Comparison of ENCODE assay signal across 8 mouse cellular contexts in the genomic region with DNA sequence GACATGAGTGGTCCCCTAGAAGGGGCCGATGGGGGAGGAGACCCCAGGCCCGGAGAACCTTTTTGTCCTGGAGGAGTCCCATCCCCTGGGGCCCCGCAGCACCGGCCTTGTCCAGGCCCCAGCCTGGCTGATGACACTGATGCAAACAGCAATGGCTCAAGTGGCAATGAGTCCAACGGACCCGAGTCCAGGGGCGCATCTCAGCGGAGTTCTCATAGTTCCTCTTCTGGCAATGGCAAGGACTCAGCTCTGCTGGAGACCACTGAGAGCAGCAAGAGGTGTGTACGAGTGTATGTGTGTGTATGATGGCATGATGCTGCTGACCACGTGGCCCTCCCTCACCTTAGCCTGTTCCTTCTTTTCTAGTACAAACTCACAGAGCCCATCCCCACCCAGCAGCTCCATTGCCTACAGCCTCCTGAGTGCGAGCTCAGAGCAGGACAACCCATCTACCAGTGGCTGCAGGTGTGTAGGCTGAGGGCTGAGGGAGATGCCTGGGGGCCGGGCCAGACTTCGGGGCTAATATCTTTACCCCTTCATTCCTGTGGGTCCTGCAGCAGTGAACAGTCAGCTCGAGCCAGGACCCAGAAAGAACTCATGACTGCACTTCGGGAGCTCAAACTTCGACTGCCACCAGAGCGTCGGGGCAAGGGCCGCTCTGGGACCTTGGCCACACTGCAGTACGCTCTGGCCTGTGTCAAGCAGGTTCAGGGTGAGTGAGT. TPM values are rescaled to one million over a fixed set of nuclear protein-coding genes. Genes with fewer than 3 reads are reported as not detected.
A peak's percentile ranks its signal among the peaks of the same experiment; 100 is the strongest.
DNase-seq lines count a peak whose midpoint lies in the region; ATAC-seq and TF ChIP-seq lines count a peak whose summit lies in the region.

No protein-coding gene starts in this region.

- H3K9ac ChIP-seq in kidney, postnatal 0 days (ENCODE audit: low read depth, low read length): 0 out of 2 replicates have a peak overlapping the region, but pooled peaks have one; percentile 31
- H3K9ac ChIP-seq in stomach, embryonic 14.5 days (replicated peaks; ENCODE audit: low read depth, low read length): no peak overlapping the region

- peaks cover 20% of the 10 kb centered on the region; the same call in 1 of the 2 replicates for H3K4me1 ChIP-seq in kidney, postnatal 0 days (replicated peaks; ENCODE audit: insufficient read depth, low read length)
- H3K4me1 ChIP-seq in forebrain, embryonic 10.5 days: peaks cover 53% of the 10 kb centered on the region
- H3K4me1 ChIP-seq in limb, embryonic 10.5 days: peaks cover 52% of the 10 kb centered on the region
- H3K4me1 ChIP-seq in stomach, embryonic 14.5 days (ENCODE audit: control insufficient read depth, insufficient read depth, low read length): peaks cover 29% of the 10 kb centered on the region

- peaks cover 54% of the 10 kb centered on the region for H3K36me3 ChIP-seq in kidney, postnatal 0 days (ENCODE audit: insufficient read depth, low read length)
- H3K36me3 ChIP-seq in forebrain, embryonic 10.5 days (replicated peaks): peaks cover 53% of the 10 kb centered on the region
- H3K36me3 ChIP-seq in limb, embryonic 10.5 days: peaks cover 53% of the 10 kb centered on the region
- H3K36me3 ChIP-seq in stomach, embryonic 14.5 days (ENCODE audit: control insufficient read depth, insufficient read depth, low read length): peaks cover 48% of the 10 kb centered on the region

- ATAC-seq in kidney, postnatal 0 days (replicated peaks; ENCODE audit: low FRiP score, low read depth): no peak
- ATAC-seq in stomach, embryonic 14.5 days (ENCODE audit: insufficient number of reproducible peaks, insufficient read depth, low FRiP score, low read depth): no peak

- H3K4me3 ChIP-seq in kidney, postnatal 0 days (replicated peaks; ENCODE audit: low read depth, low read length): peak overlapping the region; percentile 38; the same call in 1 of the 2 replicates
- H3K4me3 ChIP-seq in forebrain, embryonic 10.5 days: peak overlapping the region; percentile 65
- H3K4me3 ChIP-seq in limb, embryonic 10.5 days: peak overlapping the region; percentile 65
- H3K4me3 ChIP-seq in stomach, embryonic 14.5 days (ENCODE audit: low read depth, low read length): peak overlapping the region; percentile 52; the same call in 1 of the 2 replicates

- DNase-seq in kidney, postnatal 0 days (ENCODE audit: low spot score): no peak
- DNase-seq in kidney, postnatal 4 days: no peak
- DNase-seq in T-cell, adult 2 months (ENCODE audit: low spot score): peak; percentile 12
- DNase-seq in forebrain, embryonic 10.5 days (ENCODE audit: extremely low spot score, low spot score): no peak
- no peak for DNase-seq in limb, embryonic 10.5 days (ENCODE audit: low spot score)
- no peak for DNase-seq in c-Kit-positive CD71-positive TER-119-positive erythroid progenitor cells, embryonic 14.5 days (ENCODE audit: low spot score)
- no peak for DNase-seq in MN1 (ENCODE audit: low spot score)

- no peaks in the 10 kb centered on the region for H3K27me3 ChIP-seq in kidney, postnatal 0 days (ENCODE audit: insufficient read depth, low read length)
- no peaks in the 10 kb centered on the region for H3K27me3 ChIP-seq in forebrain, embryonic 10.5 days (ENCODE audit: poor library complexity, severe bottlenecking)
- no peaks in the 10 kb centered on the region for H3K27me3 ChIP-seq in limb, embryonic 10.5 days (ENCODE audit: low read depth, poor library complexity, severe bottlenecking)
- H3K27me3 ChIP-seq in stomach, embryonic 14.5 days (ENCODE audit: control insufficient read depth, insufficient read depth, low read length): no peaks in the 10 kb centered on the region

- WGBS in kidney, postnatal 0 days: 91% methylated on average over 20 of the region's 20 CpGs
- WGBS in forebrain, embryonic 10.5 days: 94% methylated on average over 20 of the region's 20 CpGs
- WGBS in limb, embryonic 10.5 days: 93% methylated on average over 20 of the region's 20 CpGs
- WGBS in stomach, embryonic 14.5 days: 90% methylated on average over 20 of the region's 20 CpGs

- H3K9me3 ChIP-seq in kidney, postnatal 0 days (replicated peaks; ENCODE audit: low read length): no peaks in the 10 kb centered on the region
- H3K9me3 ChIP-seq in forebrain, embryonic 10.5 days: no peaks in the 10 kb centered on the region
- no peaks in the 10 kb centered on the region for H3K9me3 ChIP-seq in limb, embryonic 10.5 days (replicated peaks)
- H3K9me3 ChIP-seq in stomach, embryonic 14.5 days (ENCODE audit: control insufficient read depth, low read depth, low read length): no peaks in the 10 kb centered on the region

- H3K27ac ChIP-seq in kidney, postnatal 0 days: no peak overlapping the region
- H3K27ac ChIP-seq in forebrain, embryonic 10.5 days: peak overlapping the region; percentile 86
- H3K27ac ChIP-seq in limb, embryonic 10.5 days: peak overlapping the region; percentile 86
- H3K27ac ChIP-seq in stomach, embryonic 14.5 days (ENCODE audit: low read length): no peak overlapping the region

- H3K4me2 ChIP-seq in kidney, postnatal 0 days (ENCODE audit: low read length): peak overlapping the region; percentile 59; the same call in 1 of the 2 replicates
- H3K4me2 ChIP-seq in stomach, embryonic 14.5 days (replicated peaks; ENCODE audit: low read depth, low read length): peak overlapping the region; percentile 83

- no peak for TF ChIP-seq CTCF in kidney, postnatal 0 days (IDR thresholded peaks at IDR 0.05; ENCODE audit: low read depth)

RNA-seq across cellular contexts. Expression of a gene that starts 5.8 kb away (rescaled TPM):
- polyA plus RNA-seq in kidney, postnatal 0 days (2015; fragmentation: Nextera tagmentation; extraction: Ambion mirVana): 7.4 and 9.9 TPM in 2 replicates
- polyA plus RNA-seq in forebrain, embryonic 10.5 days (2016; fragmentation: Nextera tagmentation; extraction: Ambion mirVana): 7.3 and 9.0 TPM in 2 replicates
- 10.3 and 10.8 TPM in 2 replicates for polyA plus RNA-seq in limb, embryonic 10.5 days (2016; fragmentation: Nextera tagmentation; extraction: Ambion mirVana)
- 10.5 and 15.1 TPM in 2 replicates for polyA plus RNA-seq in stomach, embryonic 14.5 days (2014; fragmentation: Nextera tagmentation; extraction: Ambion mirVana)

RNA-seq across cellular contexts. Expression of a gene that starts 12.5 kb away (rescaled TPM):
- 66.7 and 67.7 TPM in 2 replicates for polyA plus RNA-seq in kidney, postnatal 0 days (2015; fragmentation: Nextera tagmentation; extraction: Ambion mirVana)
- 51.3 and 57.6 TPM in 2 replicates for polyA plus RNA-seq in forebrain, embryonic 10.5 days (2016; fragmentation: Nextera tagmentation; extraction: Ambion mirVana)
- 51.1 and 72.1 TPM in 2 replicates for polyA plus RNA-seq in limb, embryonic 10.5 days (2016; fragmentation: Nextera tagmentation; extraction: Ambion mirVana)
- 104 and 107 TPM in 2 replicates for polyA plus RNA-seq in stomach, embryonic 14.5 days (2014; fragmentation: Nextera tagmentation; extraction: Ambion mirVana)

RNA-seq across cellular contexts. Expression of a gene that starts 19.4 kb away (rescaled TPM):
- polyA plus RNA-seq in kidney, postnatal 0 days (2015; fragmentation: Nextera tagmentation; extraction: Ambion mirVana): 0.42 and 0.50 TPM in 2 replicates
- 0.16 and 0.17 TPM in 2 replicates for polyA plus RNA-seq in forebrain, embryonic 10.5 days (2016; fragmentation: Nextera tagmentation; extraction: Ambion mirVana)
- 0.53 and 0.90 TPM in 2 replicates for polyA plus RNA-seq in limb, embryonic 10.5 days (2016; fragmentation: Nextera tagmentation; extraction: Ambion mirVana)
- 0.39 and 0.54 TPM in 2 replicates for polyA plus RNA-seq in stomach, embryonic 14.5 days (2014; fragmentation: Nextera tagmentation; extraction: Ambion mirVana)

RNA-seq across cellular contexts. Expression of a gene that starts 21.6 kb away (rescaled TPM):
- 0.25 and 0.31 TPM in 2 replicates for polyA plus RNA-seq in kidney, postnatal 0 days (2015; fragmentation: Nextera tagmentation; extraction: Ambion mirVana)
- polyA plus RNA-seq in forebrain, embryonic 10.5 days (2016; fragmentation: Nextera tagmentation; extraction: Ambion mirVana): 0.11 and 0.16 TPM in 2 replicates
- 0.15 and 0.29 TPM in 2 replicates for polyA plus RNA-seq in limb, embryonic 10.5 days (2016; fragmentation: Nextera tagmentation; extraction: Ambion mirVana)
- 0.29 and 0.36 TPM in 2 replicates for polyA plus RNA-seq in stomach, embryonic 14.5 days (2014; fragmentation: Nextera tagmentation; extraction: Ambion mirVana)

RNA-seq across cellular contexts. Expression of a gene that starts 24.9 kb away (rescaled TPM):
- 0.54 and 0.69 TPM in 2 replicates for polyA plus RNA-seq in kidney, postnatal 0 days (2015; fragmentation: Nextera tagmentation; extraction: Ambion mirVana)
- 0.26 and 0.28 TPM in 2 replicates for polyA plus RNA-seq in forebrain, embryonic 10.5 days (2016; fragmentation: Nextera tagmentation; extraction: Ambion mirVana)
- polyA plus RNA-seq in limb, embryonic 10.5 days (2016; fragmentation: Nextera tagmentation; extraction: Ambion mirVana): 0.28 and 0.39 TPM in 2 replicates
- 0.29 and 0.49 TPM in 2 replicates for polyA plus RNA-seq in stomach, embryonic 14.5 days (2014; fragmentation: Nextera tagmentation; extraction: Ambion mirVana)

Comparison
In these comparisons a context has a peak if more than half of its experiments do, and no peak if none do; other contexts are left out.
1. H3K27ac ChIP-seq: peak in forebrain, embryonic 10.5 days (single experiment) and limb, embryonic 10.5 days (single experiment); none in kidney, postnatal 0 days (single experiment) and stomach, embryonic 14.5 days (single experiment).
2. Peak in every context shown above with its lines, with median percentiles within 50 percentile points of each other: H3K4me3 ChIP-seq.